Comparison of ENCODE assay signal across 20 mouse cellular contexts in genomic region chr1:151900706-151901360, GRCm38 (mm10).
DNase-seq lines count a peak whose midpoint lies in the region; ATAC-seq lines count a peak whose summit lies in the region.
"Had no signal": no experiment of that assay in that cellular context is flagged by ENCODE, and none has a peak within 500 bp of the region (broad histone marks: within the 10 kb centered on the region; RNA-seq: fewer than 3 reads in every experiment).

No protein-coding gene starts in this region.

- no peak overlapping the region for H3K9ac ChIP-seq in kidney, embryonic 16.5 days (replicated peaks; ENCODE audit: low read length)
- no peak overlapping the region for H3K9ac ChIP-seq in kidney, embryonic 15.5 days
- no peak overlapping the region for H3K9ac ChIP-seq in forebrain, embryonic 15.5 days (replicated peaks)
- H3K9ac ChIP-seq in neural tube, embryonic 15.5 days (replicated peaks), result no peak overlapping the region
- H3K9ac ChIP-seq: heart, embryonic 12.5 days; limb, embryonic 12.5 days; liver, embryonic 13.5 days; lung, embryonic 15.5 days; neural tube, embryonic 12.5 days had no signal

- peak; percentile 61; the same call in 1 of the 2 replicates for ATAC-seq in kidney, embryonic 16.5 days (ENCODE audit: low FRiP score, low TSS enrichment)
- no peak for ATAC-seq in kidney, embryonic 15.5 days (replicated peaks; ENCODE audit: low FRiP score)
- ATAC-seq in forebrain, embryonic 15.5 days (replicated peaks), result peak; percentile 75
- ATAC-seq in neural tube, embryonic 15.5 days (ENCODE audit: low FRiP score), result peak; percentile 78
- ATAC-seq: intestine, embryonic 16.5 days had no signal

- H3K36me3 ChIP-seq in kidney, embryonic 16.5 days (ENCODE audit: insufficient read depth, low read length), result no peaks in the 10 kb centered on the region
- no peaks in the 10 kb centered on the region for H3K36me3 ChIP-seq in kidney, embryonic 15.5 days
- H3K36me3 ChIP-seq in forebrain, embryonic 15.5 days, result no peaks in the 10 kb centered on the region
- H3K36me3 ChIP-seq in neural tube, embryonic 15.5 days, result no peaks in the 10 kb centered on the region
- H3K36me3 ChIP-seq: heart, embryonic 12.5 days; limb, embryonic 12.5 days; liver, embryonic 13.5 days; lung, embryonic 15.5 days; neural tube, embryonic 12.5 days had no signal

- H3K4me3 ChIP-seq in kidney, embryonic 16.5 days (ENCODE audit: low read length), result no peak overlapping the region
- H3K4me3 ChIP-seq in kidney, embryonic 15.5 days (replicated peaks), result no peak overlapping the region
- H3K4me3 ChIP-seq in forebrain, embryonic 15.5 days, result no peak overlapping the region
- no peak overlapping the region for H3K4me3 ChIP-seq in neural tube, embryonic 15.5 days (replicated peaks)
- H3K4me3 ChIP-seq: heart, embryonic 12.5 days; left cerebral cortex, adult 2 months; limb, embryonic 12.5 days; liver, embryonic 13.5 days; lung, embryonic 15.5 days; neural tube, embryonic 12.5 days had no signal

- no peaks in the 10 kb centered on the region for H3K27me3 ChIP-seq in kidney, embryonic 16.5 days (ENCODE audit: insufficient read depth, low read length)
- no peaks in the 10 kb centered on the region for H3K27me3 ChIP-seq in kidney, embryonic 15.5 days
- no peaks in the 10 kb centered on the region for H3K27me3 ChIP-seq in forebrain, embryonic 15.5 days
- no peaks in the 10 kb centered on the region for H3K27me3 ChIP-seq in neural tube, embryonic 15.5 days (replicated peaks)
- H3K27me3 ChIP-seq: heart, embryonic 12.5 days; limb, embryonic 12.5 days; liver, embryonic 13.5 days; lung, embryonic 15.5 days; neural tube, embryonic 12.5 days had no signal

- intact Hi-C loops in left cerebral cortex, postnatal 10 days (cut with DNase I), result no loop called here

- no peak overlapping the region for H3K4me2 ChIP-seq in kidney, embryonic 16.5 days (replicated peaks; ENCODE audit: low read depth, low read length)
- no peak overlapping the region for H3K4me2 ChIP-seq in kidney, embryonic 15.5 days
- H3K4me2 ChIP-seq in forebrain, embryonic 15.5 days (replicated peaks), result peak overlapping the region; percentile 4; the same call in 1 of the 2 replicates
- no peak overlapping the region for H3K4me2 ChIP-seq in neural tube, embryonic 15.5 days
- H3K4me2 ChIP-seq: heart, embryonic 12.5 days; limb, embryonic 12.5 days; liver, embryonic 13.5 days; lung, embryonic 15.5 days; neural tube, embryonic 12.5 days had no signal

- DNase-seq in Muller cell, postnatal 12 days (ENCODE audit: inconsistent ontology term), result peak; percentile 69
- no peak for DNase-seq in left cerebral cortex, postnatal 10 days (ENCODE audit: extremely low spot score in 1 of 2, low spot score in 2 of 2)
- no peak for DNase-seq in frontal cortex, postnatal 14 days (ENCODE audit: low spot score in 2 of 2)
- DNase-seq: cerebellum, adult 11 months; cerebellum, postnatal 25 days; gastrocnemius, postnatal 36 days; kidney, postnatal 14 days; liver, embryonic 13.5 days; thymus, postnatal 4 days had no signal

- no peak overlapping the region for H3K27ac ChIP-seq in kidney, embryonic 16.5 days (ENCODE audit: low read length)
- no peak overlapping the region for H3K27ac ChIP-seq in kidney, embryonic 15.5 days
- H3K27ac ChIP-seq in forebrain, embryonic 15.5 days (replicated peaks), result peak overlapping the region; percentile 37
- H3K27ac ChIP-seq in neural tube, embryonic 15.5 days (replicated peaks), result peak overlapping the region; percentile 58
- H3K27ac ChIP-seq: left cerebral cortex, adult 2 months; limb, embryonic 12.5 days; liver, embryonic 13.5 days; lung, embryonic 15.5 days; macrophage; neural tube, embryonic 12.5 days had no signal

- no peaks in the 10 kb centered on the region for H3K9me3 ChIP-seq in kidney, embryonic 16.5 days (ENCODE audit: low read length)
- no peaks in the 10 kb centered on the region for H3K9me3 ChIP-seq in kidney, embryonic 15.5 days (replicated peaks)
- no peaks in the 10 kb centered on the region for H3K9me3 ChIP-seq in forebrain, embryonic 15.5 days
- H3K9me3 ChIP-seq in neural tube, embryonic 15.5 days (replicated peaks), result no peaks in the 10 kb centered on the region
- H3K9me3 ChIP-seq: heart, embryonic 12.5 days; limb, embryonic 12.5 days; liver, embryonic 13.5 days; lung, embryonic 15.5 days; neural tube, embryonic 12.5 days had no signal

- WGBS in kidney, embryonic 16.5 days, result 51% methylated on average over 12 of the region's 12 CpGs
- WGBS in kidney, embryonic 15.5 days, result 56% methylated on average over 12 of the region's 12 CpGs
- 9% methylated on average over 12 of the region's 12 CpGs for WGBS in forebrain, embryonic 15.5 days
- 41% methylated on average over 12 of the region's 12 CpGs for WGBS in neural tube, embryonic 15.5 days

- H3K4me1 ChIP-seq in kidney, embryonic 16.5 days (ENCODE audit: insufficient read depth, low read length), result 0 out of 2 replicates have a peak, but pooled peaks cover 4% of the 10 kb centered on the region
- peaks cover 18% of the 10 kb centered on the region; the same call in 1 of the 2 replicates for H3K4me1 ChIP-seq in kidney, embryonic 15.5 days
- peaks cover 15% of the 10 kb centered on the region for H3K4me1 ChIP-seq in forebrain, embryonic 15.5 days
- H3K4me1 ChIP-seq in neural tube, embryonic 15.5 days, result peaks cover 20% of the 10 kb centered on the region
- H3K4me1 ChIP-seq: liver, embryonic 13.5 days; lung, embryonic 15.5 days had no signal

Comparison
In these comparisons a context has a peak if more than half of its experiments do, and no peak if none do; other contexts are left out.
1. H3K27ac ChIP-seq: peak in forebrain, embryonic 15.5 days (single experiment) and neural tube, embryonic 15.5 days (single experiment); none in kidney, embryonic 16.5 days (single experiment) and kidney, embryonic 15.5 days (single experiment).